Mouse (Mus musculus): Measurements from ENCODE around the gene Ccm2. TPM values are rescaled to one million over a fixed set of nuclear protein-coding genes. Genes with fewer than 3 reads are reported as not detected.

Ccm2 gene
- total RNA-seq, 2 experiments from 2014 or later = 46.4 to 47.5 TPM

- DNase-seq = no peak
Measured at GRCm38 (mm10) chr11:6604604-6604936, 57.9 kb downstream of the Ccm2 start.

DNA sequence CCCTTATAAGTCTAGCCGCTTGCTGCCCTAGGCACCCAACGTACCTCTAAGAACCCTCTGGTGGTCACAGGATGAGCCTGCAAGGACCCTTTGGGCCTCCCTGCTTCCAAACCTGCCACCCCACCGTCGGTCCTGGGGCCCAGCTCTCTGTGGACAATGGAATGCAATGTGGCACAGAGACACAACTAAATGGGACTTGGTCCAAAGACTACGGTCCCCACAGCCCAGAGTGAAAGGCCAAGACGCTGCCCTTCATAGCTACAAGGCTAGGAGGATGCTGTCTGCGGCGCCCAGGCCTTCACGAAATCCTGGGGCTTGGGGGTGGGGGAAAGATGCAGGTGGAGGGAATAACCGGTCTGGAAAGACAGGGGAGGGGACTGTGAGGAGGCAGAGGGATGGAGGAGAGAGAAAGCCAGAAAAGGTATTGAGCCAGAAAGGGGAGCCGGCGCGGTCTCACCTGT lies 58.4 kb downstream of the Ccm2 start:
- DNase-seq = no peak

- DNase-seq = no peak
Measured at GRCm38 (mm10) chr11:6605491-6606399, 59.1 kb downstream of the Ccm2 start, which contains the start of gene Nacad. Gene Nacad, minus strand, starts transcription at chr11:6606053.

DNA sequence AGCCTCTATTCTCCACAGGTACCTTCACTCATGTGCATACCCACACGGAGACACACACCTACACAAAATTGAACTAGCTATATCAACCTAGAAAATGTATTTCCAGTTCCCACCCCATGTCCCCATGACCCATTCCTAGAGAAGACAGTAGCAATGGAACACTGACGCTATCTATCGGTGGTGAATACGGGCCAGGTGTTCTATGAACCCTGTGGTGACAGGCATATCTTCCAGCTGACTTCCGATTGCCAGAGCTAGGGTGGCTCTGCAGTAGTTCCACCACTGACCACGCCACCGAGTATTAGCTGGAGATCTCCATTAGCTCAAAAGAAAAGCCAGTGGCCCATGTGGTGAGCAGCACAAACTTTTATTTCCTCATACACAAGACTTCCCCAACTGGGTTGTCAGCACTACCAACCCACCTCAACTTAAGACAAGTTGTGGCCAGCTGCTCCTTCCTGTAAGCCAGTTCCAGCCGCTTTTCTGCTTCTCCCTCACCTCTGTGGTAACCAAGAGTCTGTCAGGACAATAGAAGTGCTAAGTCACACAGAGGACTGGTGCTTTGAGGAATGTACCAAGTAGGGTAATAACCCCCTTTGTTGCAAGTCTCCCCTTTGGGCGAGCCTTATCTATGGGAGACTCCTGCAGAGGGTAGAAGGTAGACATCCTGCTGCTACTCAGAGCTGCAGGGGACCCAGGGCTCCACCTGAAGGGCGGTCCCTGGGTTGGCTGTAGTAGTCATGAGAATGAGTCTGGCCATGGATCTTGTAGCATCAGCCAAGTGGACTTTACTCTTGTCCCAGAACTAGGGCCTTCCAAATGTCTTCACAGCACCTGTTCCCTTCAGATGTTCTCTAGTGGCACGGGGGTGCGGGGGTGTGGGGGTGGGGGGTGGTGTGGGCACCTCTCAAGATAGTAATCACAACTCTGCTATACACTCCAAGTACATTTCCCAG lies 68.8 kb downstream of the Ccm2 start:
- no peak for DNase-seq

GRCm38 (mm10) chr11:6623704-6624103 lies 77.0 kb downstream of the Ccm2 start:
- DNase-seq = no peak

GRCm38 (mm10) chr11:6624619-6625382 lies 78.1 kb downstream of the Ccm2 start:
- no peak for DNase-seq

DNA sequence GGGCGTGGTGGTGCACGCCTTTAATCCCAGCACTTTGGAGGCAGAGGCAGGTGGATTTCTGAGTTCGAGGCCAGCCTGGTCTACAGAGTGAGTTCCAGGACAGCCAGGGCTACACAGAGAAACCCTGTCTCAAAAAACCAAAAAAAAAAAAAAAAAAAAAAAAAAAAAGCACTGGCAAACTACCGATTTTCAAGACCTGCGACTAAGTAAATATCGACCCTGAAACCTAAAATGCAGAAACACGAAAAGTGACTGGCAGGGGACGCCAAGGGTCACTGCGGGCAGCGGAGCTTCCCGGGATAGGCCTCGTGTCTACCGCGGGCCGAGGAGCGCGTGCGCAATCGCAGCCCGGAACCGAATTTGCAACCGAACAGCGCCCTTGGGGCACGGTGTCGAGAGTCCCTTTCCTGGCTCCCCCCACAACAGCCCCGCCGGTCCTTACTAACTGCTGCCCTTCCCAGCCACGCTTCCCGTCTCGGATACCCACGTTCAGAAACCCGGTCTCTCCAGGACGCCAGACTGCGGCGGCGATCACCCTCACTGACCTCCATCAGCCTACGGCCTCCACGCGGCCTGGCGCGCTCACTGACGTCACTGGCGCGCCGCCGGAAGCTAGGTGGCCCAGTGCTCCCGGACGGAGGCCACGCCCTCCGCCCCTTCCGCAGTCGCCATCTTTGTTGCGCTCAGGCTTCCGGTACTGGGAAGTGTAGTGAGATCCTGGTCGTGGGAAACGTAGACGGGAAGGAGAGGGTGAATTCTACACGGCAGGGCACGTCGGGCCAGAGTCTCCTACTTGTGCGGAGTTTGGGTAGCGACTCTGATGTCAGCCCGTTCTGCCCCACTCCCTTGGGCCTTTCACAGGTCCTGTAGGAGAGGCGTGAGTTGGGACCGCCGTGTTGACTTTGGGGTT lies 79.0 kb downstream of the Ccm2 start, which contains the start of gene Tbrg4:
Tbrg4 (minus strand) TSS at position 590 of the 910 bp plus-strand sequence.
- DNase-seq = peak; percentile 95

GRCm38 (mm10) chr11:6626388-6626772 lies 79.7 kb downstream of the Ccm2 start:
- DNase-seq = no peak

DNA sequence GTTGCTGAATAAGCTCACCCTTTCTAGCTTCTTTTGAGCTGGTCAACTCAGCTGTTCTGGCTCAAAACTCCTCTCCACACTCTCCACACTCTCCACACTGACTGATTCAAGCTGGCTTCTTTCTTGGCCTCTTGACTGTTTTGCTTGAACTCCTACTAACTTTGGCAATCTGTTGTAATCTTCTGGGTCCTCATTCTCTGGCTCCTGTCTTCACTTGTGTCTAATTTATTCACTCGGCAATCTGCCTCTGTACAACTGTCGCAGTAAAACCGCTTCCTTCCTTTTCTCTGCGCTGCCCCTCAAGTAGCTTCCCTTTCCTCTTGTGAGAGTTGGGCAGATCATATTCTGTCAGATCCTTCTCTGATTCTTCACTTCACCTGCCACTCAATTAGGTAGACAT lies 81.0 kb downstream of the Ccm2 start:
- no peak for DNase-seq

DNA sequence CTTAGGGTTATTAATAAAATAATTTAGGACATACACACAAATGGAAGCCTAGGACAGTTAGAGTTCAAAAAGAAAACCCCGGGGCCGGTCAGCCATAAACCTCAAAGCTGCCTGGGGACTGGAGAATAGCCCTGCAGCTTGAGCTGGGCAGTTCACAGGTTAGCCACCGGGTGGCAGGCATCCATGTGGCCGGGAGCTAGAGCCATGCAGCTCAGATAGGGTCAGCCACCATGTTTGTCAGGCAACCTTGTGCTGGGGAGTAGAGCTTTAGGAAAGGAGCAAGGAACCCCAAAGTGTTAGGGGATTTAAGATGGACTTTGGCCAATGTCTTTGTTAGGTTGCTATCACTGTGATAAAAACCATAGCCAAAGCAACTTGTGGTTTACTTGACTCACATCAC lies 81.9 kb downstream of the Ccm2 start:
- peak; percentile 77 for DNase-seq

- DNase-seq = no peak
Measured at GRCm38 (mm10) chr11:6629655-6630054, 83.0 kb downstream of the Ccm2 start.

- DNase-seq = no peak
Measured at GRCm38 (mm10) chr11:6636150-6636549, 89.5 kb downstream of the Ccm2 start.

- DNase-seq = no peak
Measured at GRCm38 (mm10) chr11:6638537-6638936, 91.8 kb downstream of the Ccm2 start, which contains the start of gene Wap. Gene Wap, minus strand, starts transcription at chr11:6638637.

DNA sequence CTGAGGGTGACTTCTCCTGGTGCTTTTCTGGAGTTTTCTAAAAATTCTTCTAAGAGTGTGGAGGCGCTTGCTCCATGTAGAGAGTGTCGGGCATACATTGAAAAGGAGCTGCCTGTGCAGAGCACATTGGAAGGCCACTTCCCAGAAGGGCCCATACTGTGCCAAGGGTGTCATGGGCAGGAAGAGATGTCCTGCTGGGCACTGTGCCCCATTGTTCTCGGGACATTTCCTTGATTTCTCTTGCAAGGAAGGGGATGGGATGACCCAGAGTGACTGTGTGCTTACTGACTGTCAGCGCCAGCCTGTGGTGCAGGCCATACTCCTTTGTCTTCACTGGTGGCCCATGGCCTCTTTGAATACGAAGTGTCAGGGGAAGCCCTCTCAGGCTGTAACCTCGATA lies 92.4 kb downstream of the Ccm2 start:
- DNase-seq = no peak

GRCm38 (mm10) chr11:6644566-6644965 lies 97.9 kb downstream of the Ccm2 start:
- DNase-seq = no peak

Other genes starting within 250 kb of the Ccm2 start
- 10 to 100 TPM; 38.4 to 48.2 TPM for gene Zmiz2, start 157.8 kb upstream of the Ccm2 start, total RNA-seq (2021)
- gene Ppia, start 131.4 kb upstream of the Ccm2 start, total RNA-seq (2021) = 1,000 to 10,000 TPM; 1,588 to 1,631 TPM
- 10 to 100 TPM; 84.9 to 92.0 TPM for gene H2afv, start 102.4 kb upstream of the Ccm2 start, total RNA-seq (2021)
- gene Purb, start 71.0 kb upstream of the Ccm2 start, total RNA-seq (2021) = 10 to 100 TPM; 62.7 to 71.0 TPM
- 1 to 10 TPM; 6.3 to 6.5 TPM for gene Myo1g, start 25.9 kb upstream of the Ccm2 start, total RNA-seq (2021)
- gene Nacad, start 59.2 kb downstream of the Ccm2 start, total RNA-seq (2021) = 1 to 10 TPM; 4.2 to 5.7 TPM
- 10 to 100 TPM; 86.9 to 95.1 TPM for gene Tbrg4, start 79.2 kb downstream of the Ccm2 start, total RNA-seq (2021)
- gene Wap, start 91.8 kb downstream of the Ccm2 start, total RNA-seq (2021) = not detected
- gene Ramp3, start 111.6 kb downstream of the Ccm2 start, total RNA-seq (2021) = 1 to 10 TPM; 7.6 to 9.8 TPM